Mouse (Mus musculus) lung, adult 2 months (tissue): ENCODE measurements around the gene Tbxas1.

Source experiments
- CTCF ChIP-seq: fragments of 200-500 bp; IDR thresholded peaks from 2 replicates; pipeline ENCODE4 v1.5.1; 2011; ENCODE audit warnings: mild to moderate bottlenecking, low read length, control low read depth; ENCODE audit not compliant: insufficient read depth
- POLR2A ChIP-seq: fragments of 200-500 bp; IDR thresholded peaks from 2 replicates; pipeline ENCODE4 v1.6.1; 2011; ENCODE audit warnings: low read depth, mild to moderate bottlenecking, control low read depth, low read length, borderline replicate concordance; ENCODE audit errors: extremely low read depth

GRCm38 (mm10) chr6:39112701-39113100 lies 237.5 kb downstream of the Tbxas1 start:
- TF ChIP-seq CTCF (no peak), POLR2A (no peak)
